Comparison of ENCODE assay signal across 9 mouse cellular contexts in the genomic region with DNA sequence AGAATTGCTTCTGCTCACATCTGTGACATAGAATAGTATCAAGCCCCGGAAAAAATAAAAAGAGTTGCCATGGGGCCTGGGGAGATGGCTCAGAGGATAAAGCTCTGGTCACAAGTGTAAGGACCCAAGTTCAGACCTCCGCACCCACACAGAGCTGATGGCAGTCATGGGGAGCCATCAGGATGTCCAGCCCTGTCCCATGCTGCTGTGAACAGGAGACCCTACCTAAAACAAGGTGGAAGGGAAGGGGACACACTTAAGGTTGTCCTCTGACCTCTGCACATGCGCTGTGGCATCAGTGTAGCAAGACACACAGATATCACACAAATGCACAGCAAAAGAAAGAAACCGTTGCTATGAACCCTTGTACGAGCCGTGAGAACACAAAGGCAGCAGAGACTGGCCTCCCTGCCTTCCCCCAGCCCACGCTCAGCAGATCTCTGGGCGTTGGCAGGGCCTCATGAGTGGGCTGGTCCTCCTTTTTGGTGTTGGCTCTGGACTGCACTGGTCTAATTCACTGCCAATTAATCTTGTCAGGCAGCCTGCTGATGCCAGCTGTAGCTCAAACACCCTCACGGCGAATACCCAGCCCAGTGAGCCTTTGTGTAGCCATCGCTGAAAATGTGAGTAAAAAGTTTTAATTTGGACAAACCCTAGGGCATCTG. TPM values are rescaled to one million over a fixed set of nuclear protein-coding genes. Genes with fewer than 3 reads are reported as not detected.
DNase-seq lines count a peak whose midpoint lies in the region; ATAC-seq and TF ChIP-seq lines count a peak whose summit lies in the region.
"Had no signal": no experiment of that assay in that cellular context is flagged by ENCODE, and none has a peak within 500 bp of the region (broad histone marks: within the 10 kb centered on the region; RNA-seq: fewer than 3 reads in every experiment).

No protein-coding gene starts in this region.

- no peaks in the 10 kb centered on the region for H3K27me3 ChIP-seq in liver, embryonic 12.5 days (replicated peaks)
- H3K27me3 ChIP-seq in heart, embryonic 13.5 days (replicated peaks), result no peaks in the 10 kb centered on the region
- H3K27me3 ChIP-seq in midbrain, postnatal 0 days (ENCODE audit: insufficient read depth, low read length), result no peaks in the 10 kb centered on the region
- no peaks in the 10 kb centered on the region for H3K27me3 ChIP-seq in liver, embryonic 11.5 days (replicated peaks; ENCODE audit: control insufficient read depth, insufficient read depth, low read length)

- WGBS in liver, embryonic 12.5 days (ENCODE audit: insufficient replicate concordance), result 56% methylated on average over 11 of the region's 11 CpGs
- WGBS in heart, embryonic 13.5 days, result 63% methylated on average over 11 of the region's 11 CpGs
- 60% methylated on average over 11 of the region's 11 CpGs for WGBS in midbrain, postnatal 0 days
- WGBS in liver, embryonic 11.5 days, result 73% methylated on average over 11 of the region's 11 CpGs

- no peak for TF ChIP-seq CTCF in midbrain, postnatal 0 days (IDR thresholded peaks at IDR 0.05)

- no peak for ATAC-seq in liver, embryonic 12.5 days
- ATAC-seq in heart, embryonic 13.5 days (ENCODE audit: extremely low read depth, insufficient number of reproducible peaks, low FRiP score, low TSS enrichment), result no peak
- peak; percentile 68 for ATAC-seq in midbrain, postnatal 0 days (ENCODE audit: low FRiP score)
- ATAC-seq in liver, embryonic 11.5 days (replicated peaks; ENCODE audit: low FRiP score), result no peak

- no peak overlapping the region for H3K9ac ChIP-seq in liver, embryonic 12.5 days
- no peak overlapping the region for H3K9ac ChIP-seq in heart, embryonic 13.5 days
- no peak overlapping the region for H3K9ac ChIP-seq in midbrain, postnatal 0 days (replicated peaks; ENCODE audit: low read length, poor library complexity, severe bottlenecking)
- no peak overlapping the region for H3K9ac ChIP-seq in liver, embryonic 11.5 days (ENCODE audit: low read depth, low read length)
- H3K9ac ChIP-seq: liver, embryonic 14.5 days had no signal

- no peak overlapping the region for H3K4me2 ChIP-seq in liver, embryonic 12.5 days
- H3K4me2 ChIP-seq in heart, embryonic 13.5 days, result 0 out of 2 replicates have a peak overlapping the region, but pooled peaks have one; percentile 10
- no peak overlapping the region for H3K4me2 ChIP-seq in midbrain, postnatal 0 days (ENCODE audit: low read depth, low read length, poor library complexity, severe bottlenecking)
- H3K4me2 ChIP-seq in liver, embryonic 11.5 days, result no peak overlapping the region

- no peak overlapping the region for H3K4me3 ChIP-seq in liver, embryonic 12.5 days
- no peak overlapping the region for H3K4me3 ChIP-seq in heart, embryonic 13.5 days
- no peak overlapping the region for H3K4me3 ChIP-seq in midbrain, postnatal 0 days (ENCODE audit: low read depth, low read length)
- no peak overlapping the region for H3K4me3 ChIP-seq in liver, embryonic 11.5 days (ENCODE audit: low read depth, low read length)

- H3K4me1 ChIP-seq in liver, embryonic 12.5 days, result peaks cover 14% of the 10 kb centered on the region
- H3K4me1 ChIP-seq in heart, embryonic 13.5 days, result peaks cover 24% of the 10 kb centered on the region
- no peaks in the 10 kb centered on the region for H3K4me1 ChIP-seq in midbrain, postnatal 0 days (ENCODE audit: insufficient read depth, low read length)
- H3K4me1 ChIP-seq in liver, embryonic 11.5 days (replicated peaks; ENCODE audit: control insufficient read depth, insufficient read depth, low read length), result peaks cover 3% of the 10 kb centered on the region; the same call in 1 of the 2 replicates

- H3K9me3 ChIP-seq in liver, embryonic 12.5 days (replicated peaks), result no peaks in the 10 kb centered on the region
- H3K9me3 ChIP-seq in heart, embryonic 13.5 days, result no peaks in the 10 kb centered on the region
- no peaks in the 10 kb centered on the region for H3K9me3 ChIP-seq in midbrain, postnatal 0 days (ENCODE audit: low read length)
- H3K9me3 ChIP-seq in liver, embryonic 11.5 days (ENCODE audit: control insufficient read depth, low read length), result no peaks in the 10 kb centered on the region

- peak; percentile 11 for DNase-seq in liver
- peak; percentile 77 for DNase-seq in cerebellum, adult 9-11 months
- DNase-seq in layer of hippocampus, postnatal 36 days, result peak; percentile 59 to 61
- DNase-seq in midbrain, postnatal 0 days (ENCODE audit: low spot score), result peak; percentile 84
- no peak for DNase-seq in thymus, postnatal 10 days (ENCODE audit: low spot score in 2 of 2)
- DNase-seq in liver, embryonic 11.5 days (ENCODE audit: low spot score), result no peak

- no peak overlapping the region for H3K27ac ChIP-seq in liver, embryonic 12.5 days
- peak overlapping the region; percentile 39; the same call in 1 of the 2 replicates for H3K27ac ChIP-seq in heart, embryonic 13.5 days (replicated peaks)
- no peak overlapping the region for H3K27ac ChIP-seq in midbrain, postnatal 0 days (ENCODE audit: low read depth, low read length)
- no peak overlapping the region for H3K27ac ChIP-seq in liver, embryonic 11.5 days (ENCODE audit: low read depth, low read length)
- H3K27ac ChIP-seq: liver, embryonic 14.5 days had no signal

- no peaks in the 10 kb centered on the region for H3K36me3 ChIP-seq in liver, embryonic 12.5 days
- no peaks in the 10 kb centered on the region for H3K36me3 ChIP-seq in heart, embryonic 13.5 days
- H3K36me3 ChIP-seq in midbrain, postnatal 0 days (ENCODE audit: insufficient read depth, low read length), result no peaks in the 10 kb centered on the region
- H3K36me3 ChIP-seq in liver, embryonic 11.5 days (ENCODE audit: control insufficient read depth, insufficient read depth, low read length), result no peaks in the 10 kb centered on the region

RNA-seq across cellular contexts. Expression of a gene that starts 33.4 kb away (rescaled TPM):
- polyA plus RNA-seq in liver, embryonic 12.5 days (2016; fragmentation: Nextera tagmentation; extraction: Ambion mirVana), result 2.8 and 3.4 TPM in 2 replicates
- polyA plus RNA-seq in heart, embryonic 13.5 days (2015; fragmentation: Nextera tagmentation; extraction: Ambion mirVana), result 4.4 and 4.8 TPM in 2 replicates
- total RNA-seq in layer of hippocampus, postnatal 36 days (2021), result 1 to 10 TPM; 3.7 to 4.2 TPM
- 7.5 and 11.7 TPM in 2 replicates for total RNA-seq in midbrain, postnatal 0 days (2014; rRNA removed)
- 3.4 TPM in 2 replicates for polyA plus RNA-seq in midbrain, postnatal 0 days (2015; fragmentation: Nextera tagmentation; extraction: Ambion mirVana)
- polyA plus RNA-seq in liver, embryonic 11.5 days (2014; fragmentation: Nextera tagmentation; extraction: Ambion mirVana), result 5.2 and 5.8 TPM in 2 replicates

Comparison
In these comparisons a context has a peak if more than half of its experiments do, and no peak if none do; other contexts are left out.
1. DNase-seq: peak in liver (single experiment), cerebellum, adult 9-11 months (single experiment), layer of hippocampus, postnatal 36 days (2 of 2) and midbrain, postnatal 0 days (single experiment); none in thymus, postnatal 10 days (0 of 2) and liver, embryonic 11.5 days (single experiment).